Mouse (Mus musculus) lung, adult 18-20 months (tissue): ENCODE data around the gene Gm904.
A peak's percentile ranks its signal among the peaks of the same experiment; 100 is the strongest.
"Not testable (repeated sequence)": the region's sequence is repeated elsewhere in the genome, so short reads cannot be mapped to it uniquely, and the experiment has no call there.

Experiments
- DNase-seq, 2 experiments: peaks; one replicate each; pipeline ENCODE4 v3.0.0; 2022; ENCODE audit warnings: mixed read lengths in 2 of 2

Gm904 gene

GRCm38 (mm10) chr13:50642928-50643327 lies at the start of gene Gm904:
TSS of gene Gm904 (plus strand) at chr13:50643228.
- DNase-seq = not testable (repeated sequence)

GRCm38 (mm10) chr13:50648771-50649170 lies 5.7 kb downstream of the Gm904 start:
- peak in 1 of 2 experiments; percentile 1 for DNase-seq
